Mouse (Mus musculus) midbrain, embryonic 11.5 days (tissue): ENCODE measurements at regions not wholly inside any gene's neighbourhood (a gene's known extent, or its start where the extent isn't known, plus 50 kb on each side); places are given as distances from the start of the nearest gene placed in this dataset.
A peak's percentile ranks its signal among the peaks of the same experiment; 100 is the strongest.

ENCODE experiments used
- ATAC-seq: fragments of 200-750 bp; cut with Nextera tagmentation; 2 replicates; pipeline ENCODE4 v1.8.0; 2017; ENCODE audit warnings: moderate TSS enrichment, moderate library complexity; ENCODE audit not compliant: low FRiP score
- DNase-seq: peaks from one replicate; pipeline ENCODE4 v3.0.0; 2015; ENCODE audit warnings: low spot score; ENCODE audit errors: missing footprints
- H3K27ac ChIP-seq: fragments of 300-500 bp; sonication (generic); 2 replicates; pipeline ENCODE4 v1.5.1; 2014; ENCODE audit warnings: low read depth, low read length
- H3K27me3 ChIP-seq: fragments of 300-500 bp; sonication (generic); 2 replicates; pipeline ENCODE4 v1.6.1; 2014; ENCODE audit warnings: mild to moderate bottlenecking, low read length, moderate library complexity, mixed read lengths; ENCODE audit not compliant: control insufficient read depth, insufficient read depth
- H3K36me3 ChIP-seq: fragments of 300-500 bp; sonication (generic); 2 replicates; pipeline ENCODE4 v1.6.1; 2014; ENCODE audit warnings: mild to moderate bottlenecking, low read length, moderate library complexity, mixed read lengths; ENCODE audit not compliant: control insufficient read depth, insufficient read depth
- H3K4me1 ChIP-seq: fragments of 300-500 bp; sonication (generic); 2 replicates; pipeline ENCODE4 v1.6.1; 2014; ENCODE audit warnings: low read length; ENCODE audit not compliant: control insufficient read depth, insufficient read depth
- H3K4me2 ChIP-seq: fragments of 300-500 bp; sonication (generic); 2 replicates; pipeline ENCODE4 v1.6.1; 2014; ENCODE audit warnings: mild to moderate bottlenecking, moderate library complexity
- H3K4me3 ChIP-seq: fragments of 300-500 bp; sonication (generic); 2 replicates; pipeline ENCODE4 v1.5.1; 2014; ENCODE audit warnings: low read depth, low read length
- H3K9ac ChIP-seq: fragments of 300-500 bp; sonication (generic); 2 replicates; pipeline ENCODE4 v1.6.1; 2014; ENCODE audit warnings: low read length
- H3K9me3 ChIP-seq: fragments of 300-500 bp; sonication (generic); 2 replicates; pipeline ENCODE4 v1.6.1; 2016; ENCODE audit warnings: low read length; ENCODE audit not compliant: control insufficient read depth
- WGBS: fragments of 180-500 bp; shearing (Covaris S2); extraction: QIAGEN DNeasy Blood & Tissue Kit; methylation state at CpG from one replicate; pipeline ENCODE4 v1.1.7; 2014; 5-methylcytosine and 5-hydroxymethylcytosine counted together

GRCm38 (mm10) chr3:153084226-153085095 lies 102.4 kb upstream of the St6galnac5 start:
- Histone ChIP-seq H3K9me3 (no peaks in the 10 kb centered on the region), H3K4me2 (peak overlapping the region; percentile 18; the same call in 1 of the 2 replicates), H3K4me3 (no peak overlapping the region), H3K36me3 (no peaks in the 10 kb centered on the region), H3K27me3 (no peaks in the 10 kb centered on the region), H3K4me1 (peaks cover 19% of the 10 kb centered on the region), H3K9ac (peak overlapping the region; percentile 30; the same call in 1 of the 2 replicates), H3K27ac (peak overlapping the region; percentile 40; the same call in 1 of the 2 replicates)
- DNase-seq (peak; percentile 94), ATAC-seq (peak; percentile 71)
- 33% methylated on average over 23 of the region's 23 CpGs for WGBS

GRCm38 (mm10) chr3:153080371-153080770 lies 98.3 kb upstream of the St6galnac5 start:
- 78% methylated on average over 3 of the region's 3 CpGs for WGBS
- H3K9ac ChIP-seq, result no peak overlapping the region
- DNase-seq (no peak), ATAC-seq (no peak)
- H3K4me2 ChIP-seq, result no peak overlapping the region
- no peaks in the 10 kb centered on the region for H3K9me3 ChIP-seq
- H3K4me3 ChIP-seq, result no peak overlapping the region
- H3K27ac ChIP-seq, result no peak overlapping the region
- no peaks in the 10 kb centered on the region for H3K36me3 ChIP-seq
- no peaks in the 10 kb centered on the region for H3K27me3 ChIP-seq
- peaks cover 16% of the 10 kb centered on the region for H3K4me1 ChIP-seq

DNA sequence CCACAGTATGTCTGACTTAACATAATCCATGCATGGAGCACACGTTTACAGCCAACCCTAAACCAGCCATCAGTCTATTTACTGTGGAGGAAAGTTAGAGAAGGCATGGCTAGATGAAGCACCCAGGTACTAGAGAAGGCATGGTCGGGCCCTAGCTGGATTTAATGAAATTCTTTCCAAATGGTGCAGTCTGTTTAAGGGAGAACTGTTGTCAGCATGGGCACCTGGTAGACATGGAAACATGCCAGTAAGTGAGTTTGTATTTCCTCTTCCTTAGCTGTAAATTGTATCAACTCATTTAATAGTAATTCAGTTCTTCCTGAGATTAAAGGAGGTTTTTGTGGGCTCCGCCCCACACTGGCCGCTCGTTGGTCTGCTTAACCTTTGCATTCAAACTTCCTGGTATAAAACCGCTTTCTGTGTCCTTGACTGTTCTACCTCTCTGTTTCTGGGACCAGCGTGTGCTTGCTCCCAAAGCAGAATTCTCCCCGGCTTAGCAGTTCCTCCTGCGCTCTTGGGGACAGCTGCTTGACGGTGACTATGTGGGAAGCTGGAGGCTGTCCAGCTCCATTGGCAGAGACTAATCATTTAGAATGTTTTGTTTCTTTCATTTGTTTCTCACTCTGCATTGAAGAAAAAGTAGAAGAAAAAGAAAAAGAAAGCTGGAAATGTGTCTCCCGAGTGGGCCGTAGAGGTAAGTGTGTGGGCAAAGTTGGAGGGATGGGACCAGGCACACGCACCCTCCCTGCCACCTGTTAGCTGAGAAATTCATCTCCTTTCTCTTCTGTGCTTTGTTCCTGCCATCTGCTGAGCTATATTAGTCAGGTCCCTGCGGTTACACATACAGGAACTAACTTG lies 96.0 kb upstream of the St6galnac5 start:
- H3K4me3 ChIP-seq, result no peak overlapping the region
- WGBS, result 90% methylated on average over 14 of the region's 14 CpGs
- no peak for DNase-seq
- H3K9ac ChIP-seq, result no peak overlapping the region
- no peaks in the 10 kb centered on the region for H3K36me3 ChIP-seq
- H3K27me3 ChIP-seq, result no peaks in the 10 kb centered on the region
- no peak overlapping the region for H3K4me2 ChIP-seq
- ATAC-seq, result no peak
- no peak overlapping the region for H3K27ac ChIP-seq
- H3K9me3 ChIP-seq, result no peaks in the 10 kb centered on the region
- H3K4me1 ChIP-seq, result no peaks in the 10 kb centered on the region

DNA sequence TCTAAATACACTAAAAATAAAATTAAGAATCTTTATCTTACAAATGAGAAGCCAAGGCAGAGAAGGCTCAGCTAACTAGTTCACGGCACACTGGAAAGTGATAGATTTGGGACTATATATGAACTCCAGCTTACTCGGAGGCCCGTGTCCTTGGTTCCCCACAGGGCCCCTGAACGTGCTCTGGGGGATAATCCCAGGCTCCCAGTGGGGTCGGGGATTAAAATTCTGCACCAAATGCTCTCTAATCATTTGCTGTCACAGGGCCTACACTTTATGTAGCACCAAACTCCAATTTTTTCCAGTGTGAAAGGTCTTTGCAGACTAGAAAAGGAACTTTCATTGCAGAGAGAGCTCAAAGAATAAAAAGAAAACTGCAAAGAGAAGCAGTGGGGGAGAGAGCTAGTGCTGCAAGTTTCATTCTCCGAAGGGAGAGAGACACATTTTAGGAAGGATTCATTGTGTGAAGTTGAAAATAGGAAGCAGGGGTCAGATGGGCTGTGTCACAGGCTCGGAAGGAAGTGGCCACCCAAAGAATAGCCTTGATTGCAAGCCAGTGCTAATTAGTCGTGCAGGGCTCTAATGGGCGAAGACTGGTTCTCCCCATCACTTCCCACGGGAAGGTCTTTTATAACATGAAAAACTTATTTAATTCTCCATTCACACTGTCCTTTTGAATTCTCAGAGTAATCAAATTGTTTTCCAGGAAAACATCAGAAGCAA lies 90.3 kb upstream of the St6galnac5 start:
- no peak overlapping the region for H3K9ac ChIP-seq
- DNase-seq (no peak), ATAC-seq (no peak)
- H3K27me3 ChIP-seq, result no peaks in the 10 kb centered on the region
- no peaks in the 10 kb centered on the region for H3K36me3 ChIP-seq
- H3K27ac ChIP-seq, result no peak overlapping the region
- no peak overlapping the region for H3K4me2 ChIP-seq
- WGBS, result 40% methylated on average over 10 of the region's 10 CpGs
- no peaks in the 10 kb centered on the region for H3K9me3 ChIP-seq
- H3K4me1 ChIP-seq, result no peaks in the 10 kb centered on the region; the same call in 1 of the 2 replicates
- no peak overlapping the region for H3K4me3 ChIP-seq

GRCm38 (mm10) chr3:153071549-153071948 lies 89.5 kb upstream of the St6galnac5 start:
- DNase-seq, result no peak
- H3K4me1 ChIP-seq, result no peaks in the 10 kb centered on the region; the same call in 1 of the 2 replicates
- no peaks in the 10 kb centered on the region for H3K9me3 ChIP-seq
- no peak overlapping the region for H3K4me2 ChIP-seq
- no peaks in the 10 kb centered on the region for H3K36me3 ChIP-seq
- no peaks in the 10 kb centered on the region for H3K27me3 ChIP-seq
- no peak overlapping the region for H3K27ac ChIP-seq
- ATAC-seq, result no peak
- 68% methylated on average over 8 of the region's 8 CpGs for WGBS
- H3K9ac ChIP-seq, result no peak overlapping the region
- H3K4me3 ChIP-seq, result no peak overlapping the region

- H3K4me1 ChIP-seq, result no peaks in the 10 kb centered on the region; the same call in 1 of the 2 replicates
- H3K4me2 ChIP-seq, result no peak overlapping the region
- whole genome bisulfite sequencing, result 83% methylated on average over 3 of the region's 3 CpGs
- no peak overlapping the region for H3K27ac ChIP-seq
- DNase-seq (no peak), ATAC-seq (no peak)
- H3K27me3 ChIP-seq, result no peaks in the 10 kb centered on the region
- H3K9ac ChIP-seq, result no peak overlapping the region
- no peak overlapping the region for H3K4me3 ChIP-seq
- H3K9me3 ChIP-seq, result no peaks in the 10 kb centered on the region
- no peaks in the 10 kb centered on the region for H3K36me3 ChIP-seq
These were observed 89.1 kb upstream of the St6galnac5 start for GRCm38 (mm10) chr3:153071123-153071522.

DNA sequence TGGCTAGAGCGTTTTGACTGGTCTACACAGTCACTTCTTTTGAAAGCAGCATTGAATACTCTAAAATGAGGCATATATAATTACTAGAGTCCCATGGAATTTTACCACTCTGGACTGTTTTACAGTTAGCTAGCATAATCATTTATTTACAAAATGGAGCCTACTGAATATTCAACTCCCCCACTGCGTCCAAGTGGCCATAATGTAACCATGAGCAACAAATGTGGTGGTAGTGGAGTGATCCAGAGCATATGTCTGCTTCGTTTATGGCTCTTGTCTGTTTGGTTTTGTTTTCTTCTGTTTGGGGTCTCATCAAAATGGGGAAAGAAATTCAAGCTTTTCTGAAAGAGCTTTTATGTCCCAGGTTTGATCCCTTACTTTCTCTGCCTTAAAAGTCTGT lies 83.8 kb upstream of the St6galnac5 start:
- H3K9me3 ChIP-seq, result no peaks in the 10 kb centered on the region
- ATAC-seq, result no peak
- H3K27me3 ChIP-seq, result no peaks in the 10 kb centered on the region
- H3K4me2 ChIP-seq, result no peak overlapping the region
- no peaks in the 10 kb centered on the region for H3K4me1 ChIP-seq
- no peak overlapping the region for H3K27ac ChIP-seq
- H3K9ac ChIP-seq, result no peak overlapping the region
- no peak for DNase-seq
- no peaks in the 10 kb centered on the region for H3K36me3 ChIP-seq
- no peak overlapping the region for H3K4me3 ChIP-seq
- 80% methylated on average over 3 of the region's 3 CpGs for WGBS

- whole genome bisulfite sequencing, result 98% methylated on average over 3 of the region's 3 CpGs
- Histone ChIP-seq H3K36me3 (no peaks in the 10 kb centered on the region), H3K9me3 (no peaks in the 10 kb centered on the region), H3K9ac (no peak overlapping the region), H3K27ac (no peak overlapping the region), H3K27me3 (no peaks in the 10 kb centered on the region), H3K4me1 (no peaks in the 10 kb centered on the region), H3K4me2 (no peak overlapping the region), H3K4me3 (no peak overlapping the region)
- DNase-seq, result no peak
- ATAC-seq, result no peak
These were observed 71.1 kb upstream of the St6galnac5 start for GRCm38 (mm10) chr3:153053163-153053562.
